Mouse (Mus musculus) gastrocnemius, postnatal 25 days (tissue): ENCODE results near the gene Zfp706. TPM values are rescaled to one million over a fixed set of nuclear protein-coding genes. Genes with fewer than 3 reads are reported as not detected.
A peak's percentile ranks its signal among the peaks of the same experiment; 100 is the strongest.

Experiments used
- DNase-seq: peaks from one replicate; pipeline ENCODE4 v3.0.0; 2022
- long read RNA-seq, 2 experiments: library from polyadenylated mRNA; stranded (forward); transcript quantifications; one replicate each; pipeline ENCODE4 v2.0.0; 2021
- total RNA-seq, 2 experiments: library from RNA; stranded (reverse); gene quantifications; 1 replicate in 1 of 2; 2 replicates in 1 of 2; pipeline ENCODE4 v1.2.3; 2021

Gene Zfp706
- 100 to 1,000 TPM; 124 to 125 TPM for total RNA-seq
- long read RNA-seq, experiment 1, full-length matches to known transcripts: 301 of 313 reads
- long read RNA-seq, experiment 1, partial matches to known transcripts: 1 of 313 reads
- long read RNA-seq, experiment 1, other reads (novel, unspliced or antisense): 11 of 313 reads
- long read RNA-seq, experiment 2, full-length matches to known transcripts: 227 of 235 reads
- long read RNA-seq, experiment 2, partial matches to known transcripts: 0 of 235 reads
- long read RNA-seq, experiment 2, other reads (novel, unspliced or antisense): 8 of 235 reads

DNA sequence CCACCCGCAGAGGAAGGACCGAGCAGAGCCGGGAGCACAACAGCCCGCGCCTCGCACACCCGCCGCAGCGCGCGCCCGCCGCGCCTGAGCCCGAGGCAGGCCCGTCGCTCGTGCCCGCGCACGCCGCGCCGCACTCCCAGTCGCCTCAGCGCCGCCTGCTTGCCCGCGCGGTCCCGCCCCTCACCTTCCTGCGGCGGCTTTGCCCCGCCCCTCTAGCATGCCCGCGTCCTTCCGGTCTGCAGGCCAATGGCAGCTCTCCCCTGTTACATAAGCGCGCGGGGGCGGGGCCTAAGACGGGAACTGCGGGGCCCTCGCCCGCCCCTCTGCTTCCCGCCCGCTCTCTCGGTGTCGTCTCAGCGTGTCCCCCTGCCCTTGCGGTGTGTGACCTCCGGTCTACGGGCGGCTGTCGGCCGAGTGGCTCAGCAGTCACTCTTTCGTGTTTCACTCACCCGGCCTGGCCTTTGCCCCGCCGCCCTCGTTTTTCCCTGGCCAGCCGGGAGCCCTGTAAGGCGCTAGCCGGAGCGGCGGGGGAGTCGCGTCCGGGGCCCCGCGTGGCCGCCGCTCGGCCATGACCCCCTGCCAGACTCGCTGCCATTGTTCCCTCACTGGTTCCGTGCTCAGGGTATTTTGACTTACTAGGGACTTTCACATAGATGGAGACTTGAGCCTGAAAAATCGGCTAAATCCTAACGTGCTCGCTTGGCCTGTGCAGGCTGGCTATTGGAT is at the start of gene Zfp706:
Gene Zfp706, minus strand, starts transcription at position 541 of the 726 bp plus-strand sequence.
- DNase-seq: peak; percentile 99

- DNase-seq: no peak
These were observed 47.0 kb upstream of the Zfp706 start for GRCm38 (mm10) chr15:37054582-37054981.

- no peak for DNase-seq
These were observed 45.7 kb upstream of the Zfp706 start for GRCm38 (mm10) chr15:37053085-37053762.

DNA sequence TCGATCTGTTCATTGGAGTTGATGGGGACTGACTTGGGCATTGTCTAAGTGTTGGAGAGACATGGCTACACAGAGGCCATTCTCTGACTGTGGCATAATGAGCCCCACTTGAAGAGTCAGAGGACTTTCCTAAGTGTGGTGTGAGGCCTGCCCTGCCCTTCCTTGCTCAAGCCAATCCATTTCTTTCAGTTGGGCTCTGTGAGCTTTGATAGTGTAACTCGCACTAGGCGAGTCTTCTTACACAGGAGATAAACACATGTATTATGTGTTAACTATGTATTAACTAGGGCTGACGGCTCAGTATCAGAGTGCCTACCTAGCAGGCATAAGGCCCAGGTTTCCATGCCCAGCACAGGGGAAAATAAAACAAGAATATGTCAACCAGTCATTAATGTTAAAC is 39.8 kb upstream of the Zfp706 start:
- no peak for DNase-seq

- no peak for DNase-seq
These were observed 39.0 kb upstream of the Zfp706 start for GRCm38 (mm10) chr15:37046586-37046985.

DNA sequence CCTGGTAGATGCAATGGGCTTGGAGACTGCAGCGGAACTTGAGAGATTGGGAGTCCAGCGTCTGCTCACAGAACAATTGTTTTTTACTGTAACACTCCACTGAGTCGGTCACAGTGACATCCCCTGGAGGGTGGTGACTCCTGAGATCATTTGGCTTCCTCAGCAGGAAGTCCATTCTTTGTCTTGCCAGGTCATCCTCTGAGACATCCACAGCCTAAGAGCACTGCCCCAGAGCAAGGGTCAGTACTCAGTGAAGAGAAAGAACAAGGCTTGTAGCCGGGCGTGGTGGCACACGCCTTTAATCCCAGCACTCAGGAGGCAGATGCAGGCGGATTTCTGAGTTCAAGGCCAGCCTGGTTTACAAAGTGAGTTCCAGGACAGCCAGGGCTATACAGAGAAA is 38.6 kb upstream of the Zfp706 start:
- DNase-seq: no peak

- no peak for DNase-seq
These were observed 37.9 kb upstream of the Zfp706 start for GRCm38 (mm10) chr15:37045456-37045855.

DNA sequence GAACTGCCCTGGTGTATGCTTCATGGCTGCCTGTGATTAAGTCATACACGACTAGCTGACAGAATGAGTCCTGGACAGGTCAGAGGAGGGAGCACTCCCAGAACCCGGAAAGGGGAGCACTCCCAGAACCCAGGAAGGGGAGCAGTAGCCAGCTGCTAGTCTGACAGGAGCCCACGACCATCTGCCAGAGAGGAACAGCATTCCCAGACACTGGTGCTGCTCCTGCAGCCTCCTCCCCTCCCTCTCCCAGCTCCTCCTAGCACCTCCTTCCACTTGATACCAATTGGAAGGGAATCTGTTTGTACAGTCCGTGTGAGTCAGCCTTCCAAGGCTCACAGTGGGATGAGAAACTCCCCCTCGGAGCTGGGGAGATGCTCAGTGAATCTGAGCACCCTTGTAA is 35.0 kb upstream of the Zfp706 start:
- DNase-seq: no peak

DNA sequence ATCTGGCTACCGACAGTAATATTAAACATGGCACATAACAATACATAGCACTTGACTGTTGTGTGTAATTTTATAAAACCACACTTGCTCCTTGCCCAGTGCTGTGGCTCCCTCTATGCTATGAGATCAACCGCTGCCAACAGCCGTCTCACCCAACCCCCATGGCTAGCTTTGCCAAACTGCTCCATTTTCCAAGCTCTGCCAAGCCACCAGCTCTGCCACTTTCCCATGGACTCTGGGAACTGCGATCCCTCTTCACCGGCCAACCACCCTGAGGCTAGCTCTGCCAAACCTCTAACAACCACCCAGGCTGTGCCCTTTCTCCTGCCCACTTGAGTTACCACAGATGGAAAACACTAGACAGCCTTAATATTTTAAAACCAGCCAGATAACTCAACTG is 33.6 kb upstream of the Zfp706 start:
- DNase-seq: peak; percentile 75

DNA sequence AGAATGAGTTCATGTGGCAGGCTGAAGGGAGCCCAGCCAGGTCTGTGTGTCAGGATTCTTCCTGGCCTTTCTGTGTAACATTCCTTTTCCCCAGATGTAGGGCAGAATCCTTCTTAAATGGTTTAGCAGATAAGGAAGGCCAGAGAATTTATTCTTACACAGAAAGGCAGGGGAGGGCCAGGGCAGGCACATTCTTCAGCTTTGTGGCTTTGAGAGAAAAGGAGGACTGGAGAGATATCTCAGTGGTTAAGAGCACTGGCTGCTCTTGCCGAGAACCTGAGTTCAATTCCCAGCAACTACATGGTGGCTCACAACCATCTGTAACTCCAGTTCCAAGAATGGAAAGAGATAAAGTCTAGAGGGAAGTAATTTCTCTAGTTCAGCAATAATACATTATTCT is 31.1 kb upstream of the Zfp706 start:
- no peak for DNase-seq

GRCm38 (mm10) chr15:37037704-37038103 is 30.1 kb upstream of the Zfp706 start:
- no peak for DNase-seq

- DNase-seq: no peak
These were observed 29.0 kb upstream of the Zfp706 start for GRCm38 (mm10) chr15:37036481-37037156.

DNA sequence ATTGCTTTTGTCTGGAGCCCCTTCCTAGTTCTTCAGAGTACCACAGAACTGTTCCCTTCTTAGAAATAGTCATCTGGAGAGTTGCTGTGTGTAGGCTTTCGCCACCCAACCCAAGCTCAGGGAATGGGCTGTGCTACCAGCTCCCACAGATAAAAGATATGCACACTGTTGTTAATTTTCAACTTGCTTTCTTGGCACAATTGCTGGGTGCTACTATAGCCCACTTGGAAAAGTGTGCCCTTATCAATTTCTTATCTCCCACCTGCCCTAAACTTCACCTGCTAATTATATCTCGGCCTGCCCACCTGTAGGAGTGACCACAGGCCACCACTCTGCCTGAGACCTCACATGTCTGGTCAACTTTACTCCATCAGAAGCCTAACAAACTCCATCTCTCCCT is 26.6 kb upstream of the Zfp706 start:
- DNase-seq: no peak

DNA sequence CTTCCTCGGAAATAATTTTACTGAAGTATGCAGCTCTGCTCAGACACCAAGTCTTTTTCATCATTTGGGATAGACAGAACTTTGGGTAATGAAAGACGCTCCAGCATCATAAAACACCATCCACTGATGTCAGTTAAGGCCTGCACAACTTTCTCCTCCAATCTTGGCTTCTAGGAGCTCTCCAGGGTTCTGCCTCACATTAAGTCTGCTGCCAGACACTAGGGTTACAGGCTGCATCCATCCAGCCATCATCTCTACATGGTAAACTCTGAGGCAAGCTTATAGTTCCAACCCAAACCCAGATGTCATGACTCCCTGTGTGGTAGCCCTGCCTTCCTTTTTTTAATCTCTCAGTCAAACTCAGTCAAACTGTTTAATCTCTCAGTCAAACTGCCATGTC is 25.9 kb upstream of the Zfp706 start:
- no peak for DNase-seq

DNA sequence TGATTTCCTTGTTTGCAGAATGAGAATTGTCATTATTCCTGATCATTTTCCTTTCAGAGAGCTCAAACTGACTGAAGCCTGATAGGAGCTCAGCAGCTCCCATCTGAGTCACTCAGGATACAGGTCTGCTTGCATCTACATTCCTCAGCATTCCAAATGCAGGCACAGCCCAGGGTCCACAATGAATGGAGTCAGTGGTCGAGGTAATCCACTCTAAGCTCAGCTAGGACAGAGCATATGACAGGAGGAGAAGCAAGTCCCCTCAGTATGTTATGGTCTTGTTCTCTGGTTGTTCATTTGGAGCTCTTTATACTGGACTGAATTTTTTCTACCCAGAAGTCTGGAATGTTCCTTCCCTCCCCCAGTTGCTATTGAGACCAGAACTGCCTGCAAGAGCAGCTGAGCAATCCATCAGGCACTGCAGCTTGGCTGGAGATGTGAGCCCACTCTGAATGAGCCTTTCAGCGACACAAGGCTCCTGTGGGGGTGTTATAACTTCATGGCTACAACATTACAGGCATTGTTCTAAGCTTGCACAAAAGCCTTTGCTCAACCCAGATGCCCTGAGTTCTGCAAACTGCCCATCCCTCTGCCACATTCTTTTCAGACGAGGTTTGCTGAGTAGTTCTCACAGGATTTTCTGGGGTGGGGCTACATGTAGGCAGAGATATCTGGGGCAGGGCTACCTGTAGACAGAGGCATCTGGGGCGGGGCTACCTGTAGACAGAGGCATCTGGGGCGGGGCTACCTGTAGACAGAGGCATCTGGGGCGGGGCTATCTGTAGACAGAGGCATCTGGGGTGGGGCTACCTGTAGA is 24.0 kb upstream of the Zfp706 start:
- peak; percentile 12 for DNase-seq

DNA sequence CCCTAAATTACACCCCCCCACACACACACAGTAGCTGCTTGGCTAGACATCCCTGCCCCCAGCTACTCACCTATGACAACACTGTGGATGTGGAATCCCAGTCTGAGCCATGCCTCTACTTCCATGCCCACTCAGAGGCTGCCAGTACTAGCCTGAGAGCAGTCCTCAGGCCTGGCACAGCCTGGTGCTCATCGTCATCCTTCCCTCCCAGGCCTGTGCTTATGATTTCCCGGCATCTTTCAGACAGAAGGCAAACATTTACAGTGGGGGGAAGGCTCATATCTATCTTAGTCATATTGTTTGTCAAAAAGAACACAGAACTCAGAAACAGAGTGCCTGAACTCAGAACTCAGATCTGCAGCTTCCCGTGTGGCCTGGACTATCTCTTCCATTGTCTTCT is 23.4 kb upstream of the Zfp706 start:
- no peak for DNase-seq

DNA sequence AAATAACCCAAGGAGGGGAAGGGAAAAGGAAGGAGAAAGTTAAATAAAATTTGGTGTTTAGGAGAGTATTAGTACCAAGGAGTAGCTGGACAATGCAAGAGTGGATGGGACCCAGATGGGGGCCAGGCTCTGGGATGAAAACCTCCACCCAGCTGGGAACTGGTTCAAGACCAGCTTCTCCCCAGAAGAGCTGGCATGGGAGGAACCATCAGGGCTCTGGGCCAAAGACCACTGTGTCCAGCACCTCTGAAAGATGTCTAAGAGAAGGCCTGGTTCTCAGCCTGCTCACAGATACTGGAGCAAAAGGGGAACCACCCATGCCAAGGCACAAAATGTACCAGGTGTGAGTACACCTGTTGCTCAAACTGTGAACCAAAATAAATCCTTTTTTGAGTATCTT is 20.4 kb upstream of the Zfp706 start:
- no peak for DNase-seq

DNA sequence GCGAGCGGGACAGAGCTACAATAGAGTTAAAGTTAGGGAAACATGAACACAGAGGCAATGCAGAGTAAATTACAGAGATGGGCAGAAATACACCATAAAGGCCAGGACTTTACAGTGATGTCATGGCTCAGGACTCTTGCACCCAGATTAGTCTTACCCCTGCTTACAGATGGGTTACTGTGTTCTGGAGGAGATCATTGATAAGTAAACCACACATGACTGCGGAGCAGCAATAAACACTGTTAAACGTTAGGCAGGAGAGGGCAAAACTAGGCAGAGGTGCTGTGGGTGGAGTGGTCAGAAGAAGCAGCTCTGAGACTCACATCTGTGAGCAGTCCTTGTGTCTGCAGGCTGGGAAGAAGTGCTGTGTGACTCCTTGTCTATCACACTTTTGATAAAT is 18.9 kb upstream of the Zfp706 start:
- no peak for DNase-seq

DNA sequence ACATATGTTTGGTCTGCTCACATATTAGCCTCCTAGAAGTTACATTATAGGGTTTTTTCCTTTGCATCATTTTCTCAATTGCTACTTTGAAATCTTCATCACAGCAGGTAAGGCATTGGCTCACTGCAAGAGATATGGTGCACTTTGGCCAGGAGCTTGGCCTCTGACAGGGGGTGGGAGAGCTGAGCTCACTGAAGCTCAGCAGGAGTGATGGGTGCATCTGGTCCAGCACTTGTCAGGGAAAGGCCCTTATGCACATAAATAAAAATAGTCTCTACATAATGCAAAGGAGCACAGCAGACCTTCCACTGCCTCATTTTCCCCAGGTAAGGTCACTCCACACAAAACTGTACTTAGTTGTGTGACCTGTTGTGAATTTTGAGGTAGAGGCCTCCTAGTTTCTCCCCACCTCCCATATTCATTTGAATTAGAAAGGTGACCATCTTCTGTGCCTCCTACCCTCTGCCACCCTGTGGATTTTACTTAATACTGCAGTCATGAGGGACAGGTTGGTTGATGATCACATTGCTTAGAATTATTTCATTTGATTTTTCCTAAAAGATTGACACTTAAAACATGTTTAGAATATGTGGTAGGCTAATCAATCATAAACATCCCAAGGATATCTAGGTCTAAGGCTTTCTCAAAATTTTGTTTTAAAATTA is 13.1 kb upstream of the Zfp706 start:
- DNase-seq: no peak

- no peak for DNase-seq
These were observed 11.9 kb upstream of the Zfp706 start for GRCm38 (mm10) chr15:37019434-37019833.

- no peak for DNase-seq
These were observed 4.3 kb upstream of the Zfp706 start for GRCm38 (mm10) chr15:37011897-37012296.
